Comparison of ENCODE assay signal across 9 mouse cellular contexts in the genomic region with DNA sequence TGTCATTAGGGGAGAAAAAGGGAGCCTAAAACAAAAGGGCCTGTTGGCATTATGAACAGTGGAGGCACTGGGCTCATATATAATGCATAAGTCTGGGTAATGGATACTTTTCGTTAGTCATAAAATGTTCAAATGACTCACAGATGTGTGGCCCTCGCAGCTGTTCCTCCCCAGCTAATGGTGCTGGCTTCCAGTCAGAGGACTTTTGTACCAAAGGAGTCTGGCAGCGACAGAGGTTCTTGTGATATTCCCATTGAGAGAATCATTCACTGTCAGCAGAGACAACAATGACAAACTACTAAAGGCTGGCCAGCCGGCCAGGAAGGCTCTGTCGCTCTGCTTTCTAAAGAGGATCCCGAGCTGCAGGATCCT. TPM values are rescaled to one million over a fixed set of nuclear protein-coding genes. Genes with fewer than 3 reads are reported as not detected.
DNase-seq lines count a peak whose midpoint lies in the region; ATAC-seq and TF ChIP-seq lines count a peak whose summit lies in the region.
"Had no signal": no experiment of that assay in that cellular context is flagged by ENCODE, and none has a peak within 500 bp of the region (broad histone marks: within the 10 kb centered on the region; RNA-seq: fewer than 3 reads in every experiment).

No protein-coding gene starts in this region.

- no peaks in the 10 kb centered on the region for H3K36me3 ChIP-seq in heart, adult 2 months (ENCODE audit: control insufficient read depth, insufficient read depth, low read length)
- no peaks in the 10 kb centered on the region for H3K36me3 ChIP-seq in heart, embryonic 10.5 days
- no peaks in the 10 kb centered on the region for H3K36me3 ChIP-seq in hindbrain, embryonic 11.5 days (ENCODE audit: control insufficient read depth, insufficient read depth, low read length)
- no peaks in the 10 kb centered on the region for H3K36me3 ChIP-seq in limb, embryonic 15.5 days
- H3K36me3 ChIP-seq: lung, embryonic 15.5 days had no signal

- no peaks in the 10 kb centered on the region for H3K4me1 ChIP-seq in heart, adult 2 months (ENCODE audit: control insufficient read depth, insufficient read depth, low read length)
- peaks cover 3% of the 10 kb centered on the region; the same call in 1 of the 2 replicates for H3K4me1 ChIP-seq in heart, embryonic 10.5 days
- no peaks in the 10 kb centered on the region for H3K4me1 ChIP-seq in hindbrain, embryonic 11.5 days (replicated peaks; ENCODE audit: control insufficient read depth, insufficient read depth, low read length)
- peaks cover 30% of the 10 kb centered on the region for H3K4me1 ChIP-seq in limb, embryonic 15.5 days
- H3K4me1 ChIP-seq: lung, embryonic 15.5 days had no signal

- 40% methylated on average over 6 of the region's 6 CpGs for WGBS in heart, adult 2 months
- 37% methylated on average over 6 of the region's 6 CpGs for WGBS in heart, embryonic 10.5 days
- 24% methylated on average over 6 of the region's 6 CpGs for WGBS in hindbrain, embryonic 11.5 days
- 25% methylated on average over 6 of the region's 6 CpGs for WGBS in limb, embryonic 15.5 days

- no peaks in the 10 kb centered on the region for H3K79me2 ChIP-seq in heart, adult 2 months (replicated peaks; ENCODE audit: control insufficient read depth, insufficient read depth, low read length)

- H3K4me2 ChIP-seq in hindbrain, embryonic 11.5 days (replicated peaks; ENCODE audit: low read depth, low read length): no peak overlapping the region
- no peak overlapping the region; the same call in 1 of the 2 replicates for H3K4me2 ChIP-seq in limb, embryonic 15.5 days
- H3K4me2 ChIP-seq: lung, embryonic 15.5 days had no signal

- intact Hi-C loops in heart, adult 2 months (cut with DNase I): no loop called here

- H3K9ac ChIP-seq in heart, adult 2 months (ENCODE audit: low read depth, low read length): no peak overlapping the region
- H3K9ac ChIP-seq in hindbrain, embryonic 11.5 days (ENCODE audit: low read depth, low read length): 0 out of 2 replicates have a peak overlapping the region, but pooled peaks have one; percentile 29
- H3K9ac ChIP-seq in limb, embryonic 15.5 days: no peak overlapping the region
- H3K9ac ChIP-seq: lung, embryonic 15.5 days had no signal

- ATAC-seq in hindbrain, embryonic 11.5 days (ENCODE audit: low FRiP score): no peak
- ATAC-seq in limb, embryonic 15.5 days (ENCODE audit: insufficient number of reproducible peaks, low FRiP score, low TSS enrichment, low read depth): peak; percentile 78

- TF ChIP-seq CTCF in heart, adult 2 months (IDR thresholded peaks at IDR 0.05): no peak

- no peak for TF ChIP-seq POLR2A in heart, adult 2 months (IDR thresholded peaks at IDR 0.05; ENCODE audit: insufficient read depth, low read depth, low read length)

- H3K27ac ChIP-seq in heart, adult 2 months: no peak overlapping the region
- no peak overlapping the region for H3K27ac ChIP-seq in heart, embryonic 10.5 days
- peak overlapping the region; percentile 67 for H3K27ac ChIP-seq in hindbrain, embryonic 11.5 days (ENCODE audit: low read depth, low read length)
- H3K27ac ChIP-seq in limb, embryonic 15.5 days: peak overlapping the region; percentile 66
- H3K27ac ChIP-seq: lung, embryonic 15.5 days had no signal

- H3K4me3 ChIP-seq in heart, adult 2 months: no peak overlapping the region
- no peak overlapping the region for H3K4me3 ChIP-seq in heart, embryonic 10.5 days
- no peak overlapping the region for H3K4me3 ChIP-seq in hindbrain, embryonic 11.5 days (ENCODE audit: low read depth, low read length)
- H3K4me3 ChIP-seq in limb, embryonic 15.5 days: no peak overlapping the region
- H3K4me3 ChIP-seq: lung, embryonic 15.5 days had no signal

- TF ChIP-seq EP300 in heart, adult 2 months (IDR thresholded peaks at IDR 0.05; ENCODE audit: insufficient read depth, low read depth, low read length): no peak

- no peaks in the 10 kb centered on the region for H3K9me3 ChIP-seq in heart, embryonic 10.5 days
- H3K9me3 ChIP-seq in hindbrain, embryonic 11.5 days (ENCODE audit: control insufficient read depth, low read length): no peaks in the 10 kb centered on the region
- no peaks in the 10 kb centered on the region for H3K9me3 ChIP-seq in limb, embryonic 15.5 days
- H3K9me3 ChIP-seq: lung, embryonic 15.5 days had no signal

- DNase-seq in heart, adult 2 months: peak; percentile 25 to 27
- DNase-seq in heart, embryonic 10.5 days (ENCODE audit: low spot score): no peak
- DNase-seq in adrenal gland, postnatal 36 days: peak; percentile 58 to 62
- peak; percentile 34 for DNase-seq in hindbrain, embryonic 11.5 days (ENCODE audit: low spot score)
- DNase-seq in ovary, postnatal 14 days (ENCODE audit: low spot score): no peak
- DNase-seq in left cerebral cortex, adult 11 months (ENCODE audit: low spot score): no peak
- DNase-seq in thymus, postnatal 4 days: no peak

- H3K27me3 ChIP-seq in heart, adult 2 months (ENCODE audit: control insufficient read depth, insufficient read depth, low read length): no peaks in the 10 kb centered on the region
- H3K27me3 ChIP-seq in heart, embryonic 10.5 days (ENCODE audit: insufficient read depth, poor library complexity, severe bottlenecking): no peaks in the 10 kb centered on the region
- H3K27me3 ChIP-seq in hindbrain, embryonic 11.5 days (ENCODE audit: control insufficient read depth, insufficient read depth, low read length): no peaks in the 10 kb centered on the region
- no peaks in the 10 kb centered on the region for H3K27me3 ChIP-seq in limb, embryonic 15.5 days
- H3K27me3 ChIP-seq: lung, embryonic 15.5 days had no signal

RNA-seq across cellular contexts. Expression of a gene that starts 21.5 kb away (rescaled TPM):
- 1,000 to 10,000 TPM; 1,326 to 1,509 TPM for total RNA-seq in heart, adult 2 months (2021)
- 764 and 972 TPM in 2 replicates for polyA plus RNA-seq in heart, adult 2 months (2012; rRNA removed)
- 392 and 480 TPM in 2 replicates for polyA plus RNA-seq in heart, embryonic 10.5 days (2016; fragmentation: Nextera tagmentation; extraction: Ambion mirVana)
- total RNA-seq in adrenal gland, postnatal 36 days (2021): 100 to 1,000 TPM; 372 to 422 TPM
- 253 TPM in 2 replicates for polyA plus RNA-seq in hindbrain, embryonic 11.5 days (2014; fragmentation: Nextera tagmentation; extraction: Ambion mirVana)
- 251 and 280 TPM in 2 replicates for polyA plus RNA-seq in limb, embryonic 15.5 days (2015; fragmentation: Nextera tagmentation; extraction: Ambion mirVana)

RNA-seq across cellular contexts. Expression of a gene that starts 21.7 kb away (rescaled TPM):
- total RNA-seq in heart, adult 2 months (2021): 1 to 10 TPM; 5.2 to 5.6 TPM
- 9.8 and 9.9 TPM in 2 replicates for polyA plus RNA-seq in heart, adult 2 months (2012; rRNA removed)
- polyA plus RNA-seq in heart, embryonic 10.5 days (2016; fragmentation: Nextera tagmentation; extraction: Ambion mirVana): 38.2 and 49.3 TPM in 2 replicates
- 10 to 100 TPM; 20.5 to 24.0 TPM for total RNA-seq in adrenal gland, postnatal 36 days (2021)
- polyA plus RNA-seq in hindbrain, embryonic 11.5 days (2014; fragmentation: Nextera tagmentation; extraction: Ambion mirVana): 33.4 and 34.0 TPM in 2 replicates
- polyA plus RNA-seq in limb, embryonic 15.5 days (2015; fragmentation: Nextera tagmentation; extraction: Ambion mirVana): 33.8 and 35.2 TPM in 2 replicates

RNA-seq across cellular contexts. Expression of a gene that starts 23.1 kb away (rescaled TPM):
- 10 to 100 TPM in 1 of 2 experiments, 1 to 10 TPM in 1; 9.3 to 13.1 TPM for total RNA-seq in heart, adult 2 months (2021)
- polyA plus RNA-seq in heart, adult 2 months (2012; rRNA removed): 6.8 and 16.4 TPM in 2 replicates
- polyA plus RNA-seq in heart, embryonic 10.5 days (2016; fragmentation: Nextera tagmentation; extraction: Ambion mirVana): 20.9 and 21.9 TPM in 2 replicates
- 10 to 100 TPM; 19.9 to 24.0 TPM for total RNA-seq in adrenal gland, postnatal 36 days (2021)
- 29.0 and 36.1 TPM in 2 replicates for polyA plus RNA-seq in hindbrain, embryonic 11.5 days (2014; fragmentation: Nextera tagmentation; extraction: Ambion mirVana)
- 30.8 and 32.2 TPM in 2 replicates for polyA plus RNA-seq in limb, embryonic 15.5 days (2015; fragmentation: Nextera tagmentation; extraction: Ambion mirVana)

Comparison
In these comparisons a context has a peak if more than half of its experiments do, and no peak if none do; other contexts are left out.
1. DNase-seq: peak in heart, adult 2 months (2 of 2), adrenal gland, postnatal 36 days (2 of 2) and hindbrain, embryonic 11.5 days (single experiment); none in heart, embryonic 10.5 days (single experiment), ovary, postnatal 14 days (single experiment), left cerebral cortex, adult 11 months (single experiment) and thymus, postnatal 4 days (single experiment).
2. H3K27ac ChIP-seq: peak in hindbrain, embryonic 11.5 days (single experiment) and limb, embryonic 15.5 days (single experiment); none in heart, adult 2 months (single experiment) and heart, embryonic 10.5 days (single experiment).